Mouse (Mus musculus): ENCODE data around the gene Sympk.

DNA sequence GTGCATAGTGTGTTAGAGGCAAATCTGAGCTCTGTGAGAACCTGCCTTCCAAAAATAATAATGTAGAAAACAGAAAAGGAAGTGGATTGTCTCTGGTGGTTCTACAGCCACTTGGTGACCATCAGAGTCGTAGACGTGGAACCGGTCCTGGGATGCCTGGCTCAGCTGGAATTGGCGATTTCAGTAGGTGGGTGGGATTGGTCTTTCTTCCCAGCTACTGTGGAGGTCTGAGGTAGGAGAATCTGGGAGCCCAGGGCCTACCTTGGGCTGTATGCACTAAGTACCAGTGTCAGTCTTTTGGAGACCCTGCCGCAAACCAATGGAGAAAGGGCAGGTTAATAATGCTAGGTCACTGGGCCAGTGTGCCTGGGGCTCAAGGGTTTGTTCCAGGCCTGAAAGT is 31.1 kb upstream of the Sympk start:
- no peak for TF ChIP-seq CTCF (IDR thresholded peaks at IDR 0.05; ENCODE audit: control insufficient read depth, insufficient read depth, low read length)
- no peak for TF ChIP-seq POLR2A (IDR thresholded peaks at IDR 0.05; ENCODE audit: borderline replicate concordance, control insufficient read depth, low read depth, low read length)

Data from bone marrow, adult 2 months (tissue).